Mouse (Mus musculus) stomach, embryonic 15.5 days (tissue): Measurements from ENCODE around the gene Ttc3. TPM values are rescaled to one million over a fixed set of nuclear protein-coding genes. Genes with fewer than 3 reads are reported as not detected.
"Not testable (repeated sequence)": the region's sequence is repeated elsewhere in the genome, so short reads cannot be mapped to it uniquely, and the experiment has no call there.

Experiments
- ATAC-seq: fragments of 200-750 bp; cut with Nextera tagmentation; 2 replicates; pipeline ENCODE4 v1.8.0; 2017; ENCODE audit warnings: low read depth, moderate number of reproducible peaks, moderate TSS enrichment; ENCODE audit not compliant: insufficient read depth, low FRiP score
- H3K27ac ChIP-seq: fragments of 300-500 bp; sonication (generic); 2 replicates; pipeline ENCODE4 v1.5.1; 2015; ENCODE audit warnings: mild to moderate bottlenecking, inconsistent platforms
- H3K27me3 ChIP-seq: fragments of 300-500 bp; sonication (generic); replicated peaks from 2 replicates; pipeline ENCODE4 v1.6.1; 2015; ENCODE audit warnings: inconsistent platforms
- H3K36me3 ChIP-seq: fragments of 300-500 bp; sonication (generic); 2 replicates; pipeline ENCODE4 v1.6.1; 2015; ENCODE audit warnings: inconsistent platforms
- H3K4me1 ChIP-seq: fragments of 300-500 bp; sonication (generic); 2 replicates; pipeline ENCODE4 v1.6.1; 2015; ENCODE audit warnings: inconsistent platforms
- H3K4me2 ChIP-seq: fragments of 300-500 bp; sonication (generic); 2 replicates; pipeline ENCODE4 v1.6.1; 2015; ENCODE audit warnings: mild to moderate bottlenecking, inconsistent platforms
- H3K4me3 ChIP-seq: fragments of 300-500 bp; sonication (generic); replicated peaks from 2 replicates; pipeline ENCODE4 v1.5.1; 2015; ENCODE audit warnings: inconsistent platforms
- H3K9ac ChIP-seq: fragments of 300-500 bp; sonication (generic); 2 replicates; pipeline ENCODE4 v1.6.1; 2015; ENCODE audit warnings: inconsistent platforms
- H3K9me3 ChIP-seq: fragments of 300-500 bp; sonication (generic); 2 replicates; pipeline ENCODE4 v1.6.1; 2016; ENCODE audit warnings: inconsistent platforms
- WGBS: fragments of 180-500 bp; shearing (Covaris S2); methylation state at CpG from one replicate; pipeline ENCODE4 v1.1.7; 2015; 5-methylcytosine and 5-hydroxymethylcytosine counted together
- polyA plus RNA-seq: library from polyadenylated mRNA; unstranded; fragments of >200 nt; fragmentation: Nextera tagmentation; extraction: Ambion mirVana; gene quantifications from 2 replicates; pipeline ENCODE4 v1.2.1, GENCODE M21; 2015

Gene Ttc3
- polyA plus RNA-seq, 1 experiment from 2014 or later = 183 TPM

DNA sequence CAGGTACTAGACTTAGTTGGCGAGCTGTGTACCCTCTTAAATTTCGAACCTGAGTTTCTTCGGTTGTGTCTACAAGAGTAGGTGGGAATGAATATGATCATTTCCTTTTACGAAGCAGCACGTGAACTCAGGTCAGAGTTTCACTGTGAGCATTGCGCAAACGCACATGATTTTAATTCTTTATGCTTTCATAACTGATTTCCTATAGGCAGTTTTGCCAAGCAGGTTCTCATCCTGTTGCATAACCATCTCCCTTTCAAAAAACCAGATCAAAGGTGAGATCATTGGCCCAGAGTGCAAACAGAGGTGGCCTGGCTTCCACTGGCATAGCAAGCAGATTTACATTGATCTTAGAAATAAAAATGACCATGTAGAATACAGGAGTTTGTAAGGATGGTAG lies 79.2 kb downstream of the Ttc3 start:
- H3K4me2 ChIP-seq = no peak overlapping the region
- no peaks in the 10 kb centered on the region for H3K27me3 ChIP-seq
- WGBS = 88% methylated on average over 7 of the region's 7 CpGs
- H3K36me3 ChIP-seq = peaks cover 19% of the 10 kb centered on the region; the same call in 1 of the 2 replicates
- H3K9ac ChIP-seq = no peak overlapping the region
- ATAC-seq = no peak
- H3K27ac ChIP-seq = no peak overlapping the region
- no peaks in the 10 kb centered on the region for H3K4me1 ChIP-seq
- no peak overlapping the region for H3K4me3 ChIP-seq
- no peaks in the 10 kb centered on the region for H3K9me3 ChIP-seq

DNA sequence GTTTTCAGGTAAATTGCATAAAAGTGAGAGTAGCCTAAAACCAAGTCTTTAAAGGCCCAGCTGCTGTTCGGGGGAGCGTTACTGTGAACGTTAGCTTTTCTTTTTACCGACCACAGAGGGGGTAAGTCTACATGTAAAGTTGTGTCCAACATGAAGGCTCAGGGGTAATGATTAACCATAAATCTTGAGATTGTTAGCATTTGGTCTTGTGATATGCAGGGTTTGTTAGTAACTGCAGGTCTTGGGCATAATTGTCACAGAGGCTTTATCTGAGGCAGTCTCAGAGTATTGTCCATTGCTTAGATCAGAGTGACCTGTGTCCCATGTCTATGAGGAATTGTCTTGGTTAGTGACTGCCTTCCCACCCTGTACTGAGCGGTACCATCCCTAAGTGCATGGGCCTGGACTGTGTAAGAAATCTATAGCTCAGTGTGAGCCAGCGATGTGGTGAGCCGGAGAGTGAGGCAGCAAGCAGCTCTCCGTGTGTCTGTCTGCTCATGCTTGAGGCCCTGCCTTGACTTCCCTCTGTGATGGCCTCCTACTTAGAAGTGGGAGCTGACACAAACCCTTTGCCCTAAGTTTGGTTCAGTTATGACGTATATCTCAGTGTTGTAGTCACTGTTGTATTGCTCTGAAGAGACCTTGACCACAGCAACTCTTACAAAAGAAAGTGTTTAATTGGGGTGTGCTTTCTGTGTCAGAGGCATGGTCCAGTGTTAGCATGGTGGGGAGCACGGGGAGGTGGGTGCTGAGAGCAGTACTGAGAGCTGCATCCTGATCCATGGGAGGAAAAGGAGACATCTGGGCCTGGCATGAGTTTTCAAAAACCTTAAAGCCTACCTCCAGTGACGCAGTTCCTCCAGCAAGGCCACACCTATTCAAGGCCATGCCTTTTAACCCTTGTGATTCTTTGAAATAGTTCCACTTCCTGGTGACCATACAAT lies 81.4 kb downstream of the Ttc3 start:
- 75% methylated on average over 11 of the region's 11 CpGs for WGBS
- Histone ChIP-seq H3K9me3 (no peaks in the 10 kb centered on the region), H3K27me3 (no peaks in the 10 kb centered on the region), H3K4me1 (no peaks in the 10 kb centered on the region), H3K4me3 (no peak overlapping the region), H3K9ac (no peak overlapping the region), H3K27ac (peak overlapping the region; percentile 59), H3K36me3 (peaks cover 32% of the 10 kb centered on the region), H3K4me2 (no peak overlapping the region)
- ATAC-seq = peak; percentile 70

DNA sequence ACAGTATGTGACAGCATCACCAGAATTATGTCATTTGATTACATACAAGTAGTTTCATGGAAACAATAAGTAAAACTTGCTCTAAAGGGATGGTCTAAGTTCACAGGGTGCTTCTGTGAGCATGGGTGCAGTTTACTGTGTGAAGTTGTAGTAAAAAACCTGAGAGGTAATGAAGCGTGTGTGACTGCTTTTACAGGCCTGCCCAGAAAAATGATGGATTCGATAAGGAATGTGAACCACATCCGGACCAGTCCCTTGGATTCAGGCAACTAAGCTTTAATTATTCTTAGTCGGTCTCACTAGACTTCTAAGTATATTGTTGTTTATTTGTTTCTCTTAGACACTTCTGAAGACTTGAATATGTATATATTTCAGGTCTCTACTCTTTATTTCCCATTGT lies 82.3 kb downstream of the Ttc3 start:
- Histone ChIP-seq H3K27me3 (no peaks in the 10 kb centered on the region), H3K9ac (no peak overlapping the region), H3K4me3 (no peak overlapping the region), H3K36me3 (peaks cover 29% of the 10 kb centered on the region), H3K9me3 (no peaks in the 10 kb centered on the region), H3K4me2 (no peak overlapping the region), H3K4me1 (no peaks in the 10 kb centered on the region), H3K27ac (no peak overlapping the region)
- WGBS = 69% methylated on average over 4 of the region's 4 CpGs
- ATAC-seq = no peak

DNA sequence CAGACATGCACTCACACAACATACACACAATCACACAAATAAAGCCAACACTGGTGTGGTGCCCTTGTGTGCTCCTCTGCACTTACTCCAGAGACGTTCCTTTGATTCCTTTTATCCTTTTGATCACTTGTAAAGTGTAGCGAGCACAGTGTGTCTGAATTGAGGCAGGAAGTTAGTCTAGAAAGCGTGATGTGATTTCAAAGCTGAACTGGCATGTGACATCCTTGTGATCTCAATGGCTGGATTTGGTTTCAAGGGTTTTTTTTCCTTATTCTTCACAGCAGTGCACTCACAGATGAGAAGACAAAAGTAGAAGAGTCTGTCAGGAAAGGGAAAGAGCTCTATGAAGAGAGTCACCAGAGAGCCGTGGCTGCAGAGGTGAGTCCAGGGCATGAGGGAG lies 83.7 kb downstream of the Ttc3 start:
- Histone ChIP-seq H3K9me3 (no peaks in the 10 kb centered on the region), H3K27ac (no peak overlapping the region), H3K36me3 (peaks cover 35% of the 10 kb centered on the region), H3K4me3 (no peak overlapping the region), H3K27me3 (no peaks in the 10 kb centered on the region), H3K9ac (no peak overlapping the region), H3K4me2 (no peak overlapping the region), H3K4me1 (no peaks in the 10 kb centered on the region)
- WGBS = 78% methylated on average over 4 of the region's 4 CpGs
- ATAC-seq = no peak

DNA sequence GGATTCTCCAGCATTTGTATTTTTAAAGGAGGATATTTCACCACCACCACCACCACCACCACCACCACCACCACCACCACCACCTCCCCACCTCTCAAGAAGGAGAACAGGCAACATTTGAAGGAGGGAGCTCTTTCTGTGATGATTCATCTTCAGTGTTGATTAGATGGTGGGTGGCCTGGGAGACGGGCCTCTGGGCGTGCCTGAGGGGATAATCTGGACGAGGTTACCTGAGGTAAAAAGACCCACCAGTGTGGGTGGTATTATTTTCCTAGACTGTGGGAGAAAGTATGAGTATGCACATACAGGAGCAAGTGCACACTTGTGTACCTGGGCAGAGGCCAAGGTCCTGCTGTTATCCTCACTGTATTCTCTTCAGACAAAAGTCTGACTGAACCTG lies 93.6 kb downstream of the Ttc3 start:
- ATAC-seq = no peak
- peaks cover 79% of the 10 kb centered on the region for H3K36me3 ChIP-seq
- no peaks in the 10 kb centered on the region for H3K9me3 ChIP-seq

DNA sequence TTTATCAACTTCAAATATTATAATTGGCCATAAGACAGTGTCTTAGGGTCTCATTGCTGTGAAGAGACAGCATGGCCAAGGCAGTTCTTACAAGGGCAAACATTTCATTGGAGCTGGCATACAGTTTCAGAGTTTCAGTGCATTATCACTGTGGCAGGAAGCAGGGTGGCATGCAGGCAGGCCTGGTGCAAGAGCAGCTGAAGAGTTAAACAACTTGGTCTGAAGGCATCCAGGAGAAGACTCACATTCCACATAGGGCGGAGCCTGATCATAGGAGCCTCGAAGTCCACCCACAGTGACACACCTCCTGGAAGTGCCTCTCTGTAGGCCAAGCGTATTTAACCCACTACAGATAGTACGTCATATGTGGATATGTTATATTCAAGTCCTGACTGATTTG lies 95.5 kb downstream of the Ttc3 start:
- no peak for ATAC-seq
- Histone ChIP-seq H3K27me3 (no peaks in the 10 kb centered on the region), H3K27ac (no peak overlapping the region), H3K4me3 (no peak overlapping the region), H3K4me2 (no peak overlapping the region), H3K36me3 (peaks cover 79% of the 10 kb centered on the region), H3K9ac (no peak overlapping the region), H3K4me1 (no peaks in the 10 kb centered on the region), H3K9me3 (no peaks in the 10 kb centered on the region)
- 80% methylated on average over 4 of the region's 4 CpGs for WGBS

More for the DNA sequence above, 93.6 kb downstream of the Ttc3 start:
- Histone ChIP-seq H3K27ac (no peak overlapping the region), H3K4me3 (no peak overlapping the region), H3K9ac (no peak overlapping the region), H3K4me2 (no peak overlapping the region), H3K4me1 (no peaks in the 10 kb centered on the region), H3K27me3 (no peaks in the 10 kb centered on the region)
- 86% methylated on average over 3 of the region's 3 CpGs for WGBS

DNA sequence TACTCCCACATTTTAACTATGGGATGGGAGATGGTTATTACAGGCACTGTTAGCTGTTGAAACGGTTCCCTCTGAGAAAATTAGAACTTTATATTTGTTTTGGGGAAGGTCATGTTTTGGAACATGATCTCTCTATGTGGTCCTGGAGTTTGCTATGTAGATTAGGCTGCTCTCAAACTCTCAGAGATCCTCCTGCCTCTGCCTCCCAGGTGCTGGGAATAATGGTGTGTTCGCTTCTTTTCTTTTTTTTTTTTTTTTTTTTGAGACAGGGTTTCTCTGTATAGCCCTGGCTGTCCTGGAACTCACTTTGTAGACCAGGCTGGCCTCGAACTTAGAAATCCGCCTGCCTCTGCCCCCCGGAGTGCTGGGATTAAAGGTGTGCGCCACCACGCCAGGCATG lies 95.9 kb downstream of the Ttc3 start:
- peaks cover 75% of the 10 kb centered on the region for H3K36me3 ChIP-seq
- not testable (repeated sequence) for H3K9ac ChIP-seq, H3K9me3 ChIP-seq, H3K27me3 ChIP-seq, ATAC-seq, H3K4me3 ChIP-seq, H3K27ac ChIP-seq, H3K4me1 ChIP-seq, H3K4me2 ChIP-seq
- WGBS = 94% methylated on average over 7 of the region's 7 CpGs

DNA sequence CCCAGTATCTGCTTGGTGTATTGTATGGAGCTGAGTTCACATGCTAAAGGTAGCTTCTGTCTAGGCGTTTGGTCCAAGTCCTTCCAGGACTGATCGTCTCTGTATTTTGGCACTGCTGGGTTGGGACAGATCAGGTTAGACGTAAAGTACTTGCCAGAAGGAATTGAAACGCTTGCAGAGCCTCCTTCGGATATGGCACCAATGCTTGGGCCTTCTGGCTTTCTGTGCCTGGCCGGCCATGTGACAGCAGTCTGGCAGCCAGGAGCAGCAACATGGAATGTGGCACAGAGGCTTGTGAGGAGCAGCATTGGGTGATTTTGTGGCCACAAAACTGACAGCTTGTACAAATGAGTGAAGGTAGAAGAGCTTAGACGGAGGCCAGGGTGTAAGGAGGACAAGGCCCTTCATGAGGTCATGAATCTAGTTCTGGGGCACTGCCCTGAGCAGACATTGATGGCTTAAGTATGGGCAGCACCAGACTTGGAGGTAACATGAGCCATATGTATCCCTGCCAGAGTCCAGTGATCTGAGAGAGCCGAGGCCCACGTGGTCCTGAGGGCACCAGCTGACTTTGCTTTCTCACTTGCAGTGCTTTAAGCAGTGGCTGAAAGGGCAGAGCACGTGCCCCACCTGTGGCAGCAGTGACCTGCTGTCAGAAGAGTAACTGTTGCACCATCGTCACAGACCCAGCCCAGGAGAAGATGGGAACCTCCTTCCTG lies 97.1 kb downstream of the Ttc3 start:
- 83% methylated on average over 11 of the region's 11 CpGs for WGBS
- Histone ChIP-seq H3K4me2 (no peak overlapping the region), H3K9me3 (no peaks in the 10 kb centered on the region), H3K4me1 (no peaks in the 10 kb centered on the region), H3K27me3 (no peaks in the 10 kb centered on the region), H3K4me3 (no peak overlapping the region), H3K36me3 (peaks cover 64% of the 10 kb centered on the region), H3K27ac (no peak overlapping the region), H3K9ac (no peak overlapping the region)
- no peak for ATAC-seq

DNA sequence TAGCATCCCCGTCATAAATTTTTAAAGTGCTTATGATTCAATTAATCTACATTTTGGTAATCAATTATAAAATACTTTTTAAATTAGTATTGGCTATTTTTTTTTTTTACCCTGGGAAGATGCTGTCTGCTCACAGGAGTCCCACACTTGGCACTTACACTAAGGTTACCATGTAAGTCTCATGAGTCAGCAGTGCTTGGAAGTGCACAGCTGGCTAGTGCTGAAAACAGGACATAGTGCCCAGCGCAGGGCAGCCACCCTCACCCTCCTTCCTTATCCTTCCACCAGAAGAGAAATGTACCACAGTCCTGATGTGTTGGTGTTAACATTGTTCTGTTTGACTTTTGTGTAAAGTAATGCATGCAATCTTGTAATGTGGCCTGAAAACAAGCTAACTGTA lies 98.0 kb downstream of the Ttc3 start:
- H3K27ac ChIP-seq = no peak overlapping the region
- H3K4me2 ChIP-seq = no peak overlapping the region
- peaks cover 56% of the 10 kb centered on the region for H3K36me3 ChIP-seq
- H3K9me3 ChIP-seq = no peaks in the 10 kb centered on the region
- H3K9ac ChIP-seq = no peak overlapping the region
- no peak for ATAC-seq
- no peaks in the 10 kb centered on the region for H3K27me3 ChIP-seq
- no peak overlapping the region for H3K4me3 ChIP-seq
- WGBS = 91% methylated on average over 2 of the region's 2 CpGs
- H3K4me1 ChIP-seq = no peaks in the 10 kb centered on the region

DNA sequence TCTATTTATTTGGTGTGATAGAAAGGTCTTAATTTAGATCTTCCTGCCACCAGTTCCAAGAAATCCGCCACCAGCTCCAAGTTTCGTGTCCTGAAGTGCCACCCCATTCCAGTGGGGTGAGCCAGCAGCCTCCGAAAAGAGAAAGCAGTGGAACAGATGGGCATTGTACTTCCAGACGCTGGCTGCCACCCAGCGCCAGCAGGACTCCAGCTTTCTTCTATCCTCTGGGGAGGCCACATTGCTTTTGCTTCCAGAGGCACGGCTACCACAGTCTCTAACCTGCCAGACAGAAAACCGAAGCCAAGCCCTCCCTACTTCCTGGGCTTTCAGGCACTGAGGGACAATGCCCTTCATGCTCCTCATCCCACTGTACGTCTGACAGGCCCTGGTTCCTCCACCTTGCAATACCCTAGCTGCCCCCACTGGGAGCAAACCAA lies 102.1 kb downstream of the Ttc3 start:
- WGBS = 70% methylated on average over 8 of the region's 8 CpGs
- Histone ChIP-seq H3K9ac (no peak overlapping the region), H3K4me3 (no peak overlapping the region), H3K36me3 (peaks cover 26% of the 10 kb centered on the region), H3K4me1 (no peaks in the 10 kb centered on the region), H3K27ac (no peak overlapping the region), H3K9me3 (no peaks in the 10 kb centered on the region), H3K4me2 (no peak overlapping the region), H3K27me3 (no peaks in the 10 kb centered on the region)
- ATAC-seq = no peak

DNA sequence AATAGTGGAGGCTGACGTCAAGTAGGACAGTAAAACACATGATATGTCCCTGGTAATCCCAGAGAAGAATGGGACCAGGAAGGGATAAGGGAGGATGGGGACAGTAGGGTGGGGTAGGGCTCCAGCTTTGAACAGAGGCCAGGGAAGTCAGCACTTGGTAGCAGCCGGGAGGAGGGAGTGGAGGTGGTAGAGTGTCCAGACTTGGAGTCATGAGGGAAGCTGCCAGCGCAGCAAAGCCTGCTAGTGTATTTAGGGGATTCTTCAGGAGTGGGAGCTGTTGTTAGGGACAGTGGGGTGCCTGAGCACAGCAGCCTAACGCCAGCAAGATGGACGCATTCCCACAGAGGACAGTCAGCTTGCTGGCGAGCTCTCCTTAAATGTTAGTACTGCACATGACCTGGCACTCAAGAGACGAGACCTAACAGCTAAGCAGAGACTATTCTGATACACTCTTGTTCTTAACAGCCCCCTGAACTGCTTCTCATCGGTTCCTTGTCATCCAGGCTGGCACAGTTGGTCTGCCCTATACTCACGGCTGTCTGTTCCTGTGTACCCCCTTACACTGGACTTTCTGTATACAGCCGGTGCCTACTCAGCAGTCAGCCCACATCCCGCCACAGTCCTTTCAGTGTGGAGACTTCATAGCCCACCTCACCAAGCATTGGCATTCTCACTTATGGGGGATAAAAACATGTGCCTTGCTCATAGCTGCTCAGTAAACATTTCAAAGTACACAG lies 102.8 kb downstream of the Ttc3 start:
- Histone ChIP-seq H3K4me3 (no peak overlapping the region), H3K9ac (no peak overlapping the region), H3K27me3 (no peaks in the 10 kb centered on the region), H3K4me1 (no peaks in the 10 kb centered on the region), H3K27ac (no peak overlapping the region), H3K9me3 (no peaks in the 10 kb centered on the region), H3K4me2 (no peak overlapping the region), H3K36me3 (peaks cover 19% of the 10 kb centered on the region)
- no peak for ATAC-seq
- 83% methylated on average over 11 of the region's 11 CpGs for WGBS
